Mouse (Mus musculus) heart, adult 8-10 months (tissue): ENCODE data around the gene Asb15. TPM values are rescaled to one million over a fixed set of nuclear protein-coding genes. Genes with fewer than 3 reads are reported as not detected.
A peak's percentile ranks its signal among the peaks of the same experiment; 100 is the strongest.

Experiments
- DNase-seq: peaks from one replicate; pipeline ENCODE4 v3.0.0; 2022; ENCODE audit warnings: low spot score
- total RNA-seq, 4 experiments: library from RNA; stranded (reverse); gene quantifications; 2 replicates each; pipeline ENCODE4 v1.2.4; 2022

The Asb15 gene
- total RNA-seq, result 10 to 100 TPM; 54.3 to 71.9 (median 65.6) TPM

- DNase-seq, result no peak
Observed at GRCm38 (mm10) chr6:24528064-24528243, at the start of gene Asb15. Gene Asb15 (plus strand): TSS chr6:24528144.

- no peak for DNase-seq
Observed at GRCm38 (mm10) chr6:24486530-24486929, 41.4 kb upstream of the Asb15 start.

- no peak for DNase-seq
Observed at GRCm38 (mm10) chr6:24490341-24490740, 37.6 kb upstream of the Asb15 start.

- no peak for DNase-seq
Observed at GRCm38 (mm10) chr6:24504141-24504540, 23.8 kb upstream of the Asb15 start.

- peak; percentile 54 for DNase-seq
Observed at GRCm38 (mm10) chr6:24514552-24515284, 13.2 kb upstream of the Asb15 start, which contains the start of gene Iqub. Gene Iqub (minus strand): TSS chr6:24515067.

- no peak for DNase-seq
Observed at GRCm38 (mm10) chr6:24516197-24516596, 11.7 kb upstream of the Asb15 start.

GRCm38 (mm10) chr6:24525705-24526104, 2.2 kb upstream of the Asb15 start:
- no peak for DNase-seq

- peak; percentile 89 for DNase-seq
Observed at GRCm38 (mm10) chr6:24527155-24528063, 535 bp upstream of the Asb15 start, which contains the start of gene Ndufa5. Gene Ndufa5 (minus strand): TSS chr6:24528013.

GRCm38 (mm10) chr6:24530166-24530565, 2.2 kb downstream of the Asb15 start:
- no peak for DNase-seq

GRCm38 (mm10) chr6:24530711-24531420, 2.9 kb downstream of the Asb15 start:
- no peak for DNase-seq

- no peak for DNase-seq
Observed at GRCm38 (mm10) chr6:24532804-24533203, 4.9 kb downstream of the Asb15 start.

- DNase-seq, result no peak
Observed at GRCm38 (mm10) chr6:24538435-24538834, 10.5 kb downstream of the Asb15 start.

- no peak for DNase-seq
Observed at GRCm38 (mm10) chr6:24540106-24540505, 12.2 kb downstream of the Asb15 start.

- no peak for DNase-seq
Observed at GRCm38 (mm10) chr6:24542393-24542792, 14.4 kb downstream of the Asb15 start.

- peak; percentile 72 for DNase-seq
Observed at GRCm38 (mm10) chr6:24543119-24543591, 15.2 kb downstream of the Asb15 start.

GRCm38 (mm10) chr6:24546716-24547420, 18.9 kb downstream of the Asb15 start:
- DNase-seq, result no peak

- DNase-seq, result no peak
Observed at GRCm38 (mm10) chr6:24549801-24550200, 21.9 kb downstream of the Asb15 start.

GRCm38 (mm10) chr6:24552046-24552445, 24.1 kb downstream of the Asb15 start:
- no peak for DNase-seq

- DNase-seq, result no peak
Observed at GRCm38 (mm10) chr6:24554427-24555086, 26.6 kb downstream of the Asb15 start.

- no peak for DNase-seq
Observed at GRCm38 (mm10) chr6:24555488-24555887, 27.5 kb downstream of the Asb15 start.

- no peak for DNase-seq
Observed at GRCm38 (mm10) chr6:24564081-24564480, 36.1 kb downstream of the Asb15 start.
